Mouse (Mus musculus) urinary bladder, postnatal 25 days (tissue): ENCODE results near the gene Cd28.

Source experiments
- DNase-seq: peaks from one replicate; pipeline ENCODE4 v3.0.0; 2022; ENCODE audit warnings: low spot score

Gene Cd28

DNA sequence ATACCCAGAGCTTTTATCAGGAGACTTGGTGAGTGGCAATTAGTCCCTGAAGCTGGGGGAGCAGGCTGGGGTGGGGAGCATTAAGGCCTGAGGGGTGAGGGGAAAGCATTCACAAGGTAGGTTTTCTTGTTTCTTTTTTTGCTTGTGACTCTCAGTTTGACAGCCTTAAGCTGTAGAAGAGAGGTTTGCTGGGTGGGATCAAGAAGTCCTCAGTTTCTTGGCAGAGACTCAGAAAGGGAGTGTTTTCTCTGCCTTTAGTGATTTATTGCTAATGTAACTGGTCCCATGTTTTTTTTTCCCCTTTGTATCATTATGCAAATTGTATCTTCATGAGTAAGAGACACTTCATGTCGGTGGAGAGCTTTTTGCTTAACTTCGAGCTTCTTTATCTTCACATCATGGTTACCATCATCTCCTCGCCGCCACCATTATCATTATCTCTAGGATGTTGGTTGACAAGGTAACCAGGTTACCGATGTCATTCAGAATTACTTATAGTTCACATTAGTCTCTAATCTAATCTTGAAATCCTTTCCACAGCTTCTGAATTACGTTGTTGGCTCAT lies 33.7 kb downstream of the Cd28 start:
- DNase-seq: no peak

DNA sequence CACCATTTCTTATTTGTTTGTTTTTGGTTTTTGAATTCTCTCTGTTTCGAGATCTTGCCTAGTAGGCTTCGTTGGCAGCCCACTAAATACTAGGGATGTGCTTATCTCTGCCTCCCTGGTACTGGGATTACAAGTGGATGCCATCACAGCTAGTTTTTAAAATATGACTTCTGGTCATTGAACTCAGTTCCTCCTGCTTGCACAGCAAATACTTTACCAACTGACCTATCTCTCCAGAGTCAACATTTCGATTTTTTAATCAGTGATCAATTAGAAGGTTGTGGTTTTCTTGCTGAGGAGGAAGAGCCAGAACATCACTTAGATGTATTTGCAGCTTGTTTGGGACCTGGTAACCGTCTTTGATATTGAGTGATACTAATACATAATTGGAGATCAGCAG lies 34.4 kb downstream of the Cd28 start:
- no peak for DNase-seq

- DNase-seq: no peak
Observed at GRCm38 (mm10) chr1:60752986-60753385, 36.4 kb downstream of the Cd28 start.

GRCm38 (mm10) chr1:60753981-60754380 lies 37.4 kb downstream of the Cd28 start:
- no peak for DNase-seq

GRCm38 (mm10) chr1:60755391-60756243 lies 39.0 kb downstream of the Cd28 start:
- DNase-seq: no peak

- DNase-seq: no peak
Observed at GRCm38 (mm10) chr1:60757631-60758030, 41.0 kb downstream of the Cd28 start.

DNA sequence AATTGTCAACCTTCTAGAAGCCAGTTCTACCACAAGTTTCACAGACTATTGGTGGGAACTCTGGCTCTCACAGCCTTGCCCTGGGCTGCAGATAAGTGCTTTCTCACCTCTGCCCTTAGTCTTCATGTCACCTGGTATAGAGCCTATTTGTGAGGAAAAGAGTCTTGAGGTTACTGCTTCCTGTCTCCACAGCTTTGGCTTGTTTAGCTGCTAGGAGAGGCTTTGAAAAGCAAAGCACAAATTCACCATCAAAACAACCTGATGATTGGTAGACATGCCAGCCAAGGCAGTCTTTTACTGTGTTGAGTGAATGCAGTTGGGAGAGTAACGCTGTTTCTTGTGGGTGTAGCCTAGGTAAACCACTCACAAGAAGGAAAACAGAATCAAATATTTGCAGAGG lies 41.6 kb downstream of the Cd28 start:
- DNase-seq: no peak

- no peak for DNase-seq
Observed at GRCm38 (mm10) chr1:60759563-60760335, 43.1 kb downstream of the Cd28 start.

DNA sequence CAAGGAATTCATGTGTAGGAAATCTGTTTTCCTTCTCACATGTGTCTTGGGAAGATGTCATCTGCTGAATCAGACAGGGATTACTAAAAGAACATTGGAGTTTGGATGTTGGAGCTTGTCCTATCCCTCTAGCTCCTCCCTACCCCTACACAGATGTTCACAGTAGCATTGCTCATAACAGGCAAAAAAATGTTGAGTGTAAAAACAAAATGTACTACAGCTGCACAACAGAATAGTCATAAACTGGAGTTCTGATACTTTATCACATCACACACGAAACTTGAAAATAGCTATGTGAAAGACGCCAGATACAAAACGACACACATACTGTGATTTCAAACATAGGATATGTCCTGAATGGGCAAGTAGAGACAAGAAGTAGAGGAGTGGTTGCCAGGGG lies 43.9 kb downstream of the Cd28 start:
- DNase-seq: no peak

DNA sequence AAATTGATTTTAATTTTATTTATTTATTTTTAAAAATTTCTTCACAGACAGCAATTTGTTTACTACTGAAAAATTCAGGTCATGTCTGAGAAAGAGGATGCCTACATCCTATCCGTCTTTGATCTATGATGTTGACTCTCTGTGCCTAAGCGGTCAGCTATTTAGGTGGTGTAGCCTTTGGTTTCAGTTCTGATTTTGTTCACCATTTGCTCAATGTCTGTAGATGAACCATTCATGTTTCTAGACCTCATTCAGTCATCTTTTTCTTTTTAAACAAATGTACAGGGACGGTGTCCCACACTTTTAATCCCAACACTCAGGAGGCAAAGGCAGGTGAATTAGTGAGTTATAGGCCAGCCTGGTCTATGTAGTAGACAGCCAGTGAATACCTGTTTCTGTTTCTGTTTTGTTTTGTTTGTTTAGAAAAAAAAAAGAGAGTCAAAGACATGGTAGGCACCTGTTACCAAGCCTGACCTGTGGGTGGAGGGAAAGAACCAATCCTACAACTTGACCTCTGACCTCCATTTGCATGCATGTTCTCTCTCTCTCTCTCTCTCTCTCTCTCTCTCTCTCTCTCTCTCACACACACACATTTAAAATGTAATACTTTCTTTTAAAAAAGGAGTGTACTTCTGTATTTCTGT lies 45.0 kb downstream of the Cd28 start:
- DNase-seq: no peak

DNA sequence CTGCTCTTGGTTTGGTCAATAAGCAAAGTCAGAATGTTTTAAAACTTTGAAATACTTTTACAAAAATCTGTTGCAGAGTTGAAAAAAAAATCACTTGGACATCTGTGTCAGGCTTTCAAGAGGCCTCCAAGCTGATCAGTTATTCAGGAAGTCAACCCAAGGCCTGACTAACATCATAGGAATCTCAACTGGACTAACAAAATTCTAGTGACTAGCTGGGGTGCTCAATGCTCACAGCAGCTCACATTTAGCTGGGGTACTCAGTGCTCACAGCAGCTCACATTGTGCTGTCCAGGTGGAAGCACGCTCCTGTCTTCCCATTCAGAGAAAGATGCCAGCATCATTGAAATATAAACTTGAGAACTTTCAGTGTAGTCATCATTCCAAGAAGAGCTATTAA lies 45.9 kb downstream of the Cd28 start:
- DNase-seq: no peak

DNA sequence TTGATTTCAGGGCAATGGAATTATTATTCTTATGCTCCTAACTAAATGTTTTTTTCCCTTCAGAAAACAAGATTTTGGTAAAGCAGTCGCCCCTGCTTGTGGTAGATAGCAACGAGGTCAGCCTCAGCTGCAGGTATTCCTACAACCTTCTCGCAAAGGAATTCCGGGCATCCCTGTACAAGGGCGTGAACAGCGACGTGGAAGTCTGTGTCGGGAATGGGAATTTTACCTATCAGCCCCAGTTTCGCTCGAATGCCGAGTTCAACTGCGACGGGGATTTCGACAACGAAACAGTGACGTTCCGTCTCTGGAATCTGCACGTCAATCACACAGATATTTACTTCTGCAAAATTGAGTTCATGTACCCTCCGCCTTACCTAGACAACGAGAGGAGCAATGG lies 46.3 kb downstream of the Cd28 start:
- no peak for DNase-seq

GRCm38 (mm10) chr1:60771771-60772170 lies 55.2 kb downstream of the Cd28 start:
- DNase-seq: no peak

GRCm38 (mm10) chr1:60773231-60773630 lies 56.6 kb downstream of the Cd28 start:
- DNase-seq: no peak

DNA sequence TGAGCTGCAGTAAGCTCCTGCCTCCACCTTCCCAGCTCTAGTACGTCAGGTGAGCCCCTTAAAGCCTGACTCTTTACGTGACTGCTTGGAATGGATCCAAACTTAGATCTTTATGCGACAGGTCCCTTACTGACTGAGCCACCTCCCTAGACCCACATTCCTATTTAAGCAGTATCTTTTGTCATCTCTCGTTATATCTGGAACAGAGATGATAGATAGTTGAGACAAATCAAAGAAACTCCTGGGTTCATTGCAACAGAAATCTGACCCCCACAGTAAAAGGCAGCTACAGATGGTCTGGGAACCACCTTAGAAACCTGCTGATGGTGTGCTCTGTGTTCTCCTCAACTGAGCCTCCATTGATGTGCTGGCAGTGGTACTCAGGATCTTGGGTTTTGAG lies 59.6 kb downstream of the Cd28 start:
- DNase-seq: no peak

GRCm38 (mm10) chr1:60776906-60777305 lies 60.3 kb downstream of the Cd28 start:
- DNase-seq: no peak

DNA sequence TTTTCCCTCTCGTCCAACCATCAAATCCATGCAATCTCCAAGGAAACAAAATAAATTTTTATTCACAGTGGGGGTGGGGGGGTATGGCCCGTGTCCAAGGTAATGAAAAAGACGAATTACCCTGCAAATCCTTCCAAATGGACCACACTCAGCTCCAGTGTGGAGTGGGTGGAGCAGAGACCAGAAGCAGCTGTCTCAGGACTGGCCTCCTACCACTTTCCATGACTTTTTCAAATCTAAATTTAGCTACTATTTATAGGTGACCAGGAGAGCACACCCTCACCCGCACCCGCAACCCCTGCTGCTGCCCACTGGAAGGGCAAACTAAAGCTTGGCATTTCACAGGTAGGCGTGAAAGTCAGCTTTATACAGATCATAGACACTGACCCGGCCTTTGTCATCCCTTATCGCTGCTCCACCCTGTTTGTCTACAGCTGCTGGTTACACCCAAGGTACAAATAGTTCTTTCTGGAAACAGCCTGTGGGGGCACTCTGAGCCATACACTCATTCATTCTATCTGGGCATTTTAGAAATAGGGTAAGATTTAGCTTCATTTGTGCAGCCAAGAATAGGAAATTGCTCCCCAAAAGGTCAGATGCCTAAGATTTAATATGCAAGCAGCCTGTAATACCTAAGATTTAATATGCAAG lies 62.0 kb downstream of the Cd28 start:
- DNase-seq: no peak

DNA sequence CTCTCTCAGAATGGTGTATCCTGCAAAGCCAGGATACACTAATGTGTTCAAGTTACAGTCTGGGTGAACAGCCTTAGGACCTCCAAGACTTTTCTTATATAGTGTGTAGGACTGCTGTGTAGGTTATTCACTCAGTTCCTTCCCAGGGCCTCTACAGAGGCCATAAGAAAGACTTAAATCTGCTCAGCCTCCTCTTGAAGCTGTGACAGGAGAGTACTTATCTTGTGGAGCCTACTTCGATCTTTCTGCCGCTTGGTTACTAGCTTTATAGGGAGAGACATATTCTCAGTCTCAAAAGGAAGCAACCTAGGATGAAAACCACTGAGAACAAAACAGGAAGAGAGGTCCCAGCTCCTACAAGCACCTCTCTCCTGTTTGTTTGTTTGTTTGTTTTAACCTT lies 62.6 kb downstream of the Cd28 start:
- no peak for DNase-seq

DNA sequence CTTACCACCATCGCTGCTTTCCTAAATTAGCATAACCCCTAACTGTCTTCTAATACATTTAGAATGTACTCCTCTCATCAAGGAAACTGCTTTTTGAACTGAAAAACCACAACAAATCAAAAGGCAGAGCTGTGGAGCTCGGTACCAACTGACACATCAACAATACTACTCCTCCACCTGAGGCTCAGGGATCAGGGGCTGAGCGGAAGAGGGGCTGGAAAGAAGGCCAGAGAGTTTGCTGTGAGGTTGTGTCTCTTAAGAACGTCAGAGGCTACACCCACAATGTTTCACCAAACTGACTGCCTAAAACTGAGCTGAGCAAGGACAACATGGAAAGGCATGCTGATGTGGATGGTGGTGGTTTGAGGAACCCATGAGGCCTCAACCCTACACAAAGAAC lies 65.1 kb downstream of the Cd28 start:
- no peak for DNase-seq

GRCm38 (mm10) chr1:60793717-60794116 lies 77.1 kb downstream of the Cd28 start:
- no peak for DNase-seq

- no peak for DNase-seq
Observed at GRCm38 (mm10) chr1:60795677-60796205, 79.1 kb downstream of the Cd28 start.
